Mouse (Mus musculus): ENCODE results near the gene Srcap.

The Srcap gene

GRCm38 (mm10) chr7:127573503-127574008 is 61.8 kb downstream of the Srcap start:
- DNase-seq (ENCODE audit: low read depth), result peak; percentile 24

GRCm38 (mm10) chr7:127574115-127574514 is 62.3 kb downstream of the Srcap start:
- DNase-seq (ENCODE audit: low read depth), result peak; percentile 13

- DNase-seq (ENCODE audit: low read depth), result no peak
These were observed 71.5 kb downstream of the Srcap start for GRCm38 (mm10) chr7:127583260-127583659.

- DNase-seq (ENCODE audit: low read depth), result no peak
These were observed 73.2 kb downstream of the Srcap start for GRCm38 (mm10) chr7:127585031-127585430.

GRCm38 (mm10) chr7:127586149-127586548 is 74.4 kb downstream of the Srcap start:
- no peak for DNase-seq (ENCODE audit: low read depth)

GRCm38 (mm10) chr7:127587196-127587595 is 75.4 kb downstream of the Srcap start:
- no peak for DNase-seq (ENCODE audit: low read depth)

GRCm38 (mm10) chr7:127588011-127588871 is 76.5 kb downstream of the Srcap start, which contains the start of the genes Ccdc189 and Rnf40:
Ccdc189 (minus strand) TSS chr7:127588595.
Rnf40 (plus strand) TSS chr7:127588767.
- peak; percentile 100 for DNase-seq (ENCODE audit: low read depth)

- DNase-seq (ENCODE audit: low read depth), result peak; percentile 15
These were observed 77.1 kb downstream of the Srcap start for GRCm38 (mm10) chr7:127588901-127589300.

GRCm38 (mm10) chr7:127589637-127590036 is 77.9 kb downstream of the Srcap start:
- DNase-seq (ENCODE audit: low read depth), result no peak

GRCm38 (mm10) chr7:127591108-127591507 is 79.3 kb downstream of the Srcap start:
- DNase-seq (ENCODE audit: low read depth), result no peak

GRCm38 (mm10) chr7:127592575-127592974 is 80.8 kb downstream of the Srcap start:
- DNase-seq (ENCODE audit: low read depth), result no peak

GRCm38 (mm10) chr7:127596747-127597146 is 85.0 kb downstream of the Srcap start:
- DNase-seq (ENCODE audit: low read depth), result no peak

GRCm38 (mm10) chr7:127600612-127601011 is 88.8 kb downstream of the Srcap start:
- no peak for DNase-seq (ENCODE audit: low read depth)

GRCm38 (mm10) chr7:127601735-127602134 is 90.0 kb downstream of the Srcap start:
- no peak for DNase-seq (ENCODE audit: low read depth)

- no peak for DNase-seq (ENCODE audit: low read depth)
These were observed 91.1 kb downstream of the Srcap start for GRCm38 (mm10) chr7:127602903-127603302.

- no peak for DNase-seq (ENCODE audit: low read depth)
These were observed 92.5 kb downstream of the Srcap start for GRCm38 (mm10) chr7:127604256-127604655.

GRCm38 (mm10) chr7:127607150-127607549 is 95.4 kb downstream of the Srcap start:
- DNase-seq (ENCODE audit: low read depth), result no peak
